Mouse (Mus musculus) limb, embryonic 12.5 days (tissue): ENCODE measurements at regions not wholly inside any gene's neighbourhood (a gene's known extent, or its start where the extent isn't known, plus 50 kb on each side); places are given as distances from the start of the nearest gene placed in this dataset.

Experiments
- ATAC-seq: fragments of 200-750 bp; cut with Nextera tagmentation; 2 replicates; pipeline ENCODE4 v1.8.0; 2017; ENCODE audit warnings: low read depth, moderate TSS enrichment; ENCODE audit not compliant: insufficient number of reproducible peaks, insufficient read depth, low FRiP score, low TSS enrichment
- H3K27ac ChIP-seq: fragments of 300-500 bp; sonication (generic); 2 replicates; pipeline ENCODE4 v1.5.1; 2016; ENCODE audit warnings: mild to moderate bottlenecking, moderate library complexity
- H3K27me3 ChIP-seq: fragments of 300-500 bp; sonication (generic); 2 replicates; pipeline ENCODE4 v1.6.1; 2016; ENCODE audit warnings: mild to moderate bottlenecking, moderate library complexity
- H3K36me3 ChIP-seq: fragments of 300-500 bp; sonication (generic); 2 replicates; pipeline ENCODE4 v1.6.1; 2016; ENCODE audit warnings: mild to moderate bottlenecking, moderate library complexity
- H3K4me1 ChIP-seq: fragments of 300-500 bp; sonication (generic); replicated peaks from 2 replicates; pipeline ENCODE4 v1.6.1; 2016
- H3K4me2 ChIP-seq: fragments of 300-500 bp; sonication (generic); 2 replicates; pipeline ENCODE4 v1.6.1; 2016; ENCODE audit warnings: mild to moderate bottlenecking, moderate library complexity
- H3K4me3 ChIP-seq: fragments of 300-500 bp; sonication (generic); replicated peaks from 2 replicates; pipeline ENCODE4 v1.5.1; 2016; ENCODE audit warnings: mild to moderate bottlenecking
- H3K9ac ChIP-seq: fragments of 300-500 bp; sonication (generic); replicated peaks from 2 replicates; pipeline ENCODE4 v1.6.1; 2016; ENCODE audit warnings: mild to moderate bottlenecking, moderate library complexity
- H3K9me3 ChIP-seq: fragments of 300-500 bp; sonication (generic); 2 replicates; pipeline ENCODE4 v1.6.1; 2016; ENCODE audit warnings: mild to moderate bottlenecking, moderate library complexity
- WGBS: fragments of 180-500 bp; shearing (Covaris S2); methylation state at CpG from one replicate; pipeline ENCODE4 v1.1.7; 2016; 5-methylcytosine and 5-hydroxymethylcytosine counted together

DNA sequence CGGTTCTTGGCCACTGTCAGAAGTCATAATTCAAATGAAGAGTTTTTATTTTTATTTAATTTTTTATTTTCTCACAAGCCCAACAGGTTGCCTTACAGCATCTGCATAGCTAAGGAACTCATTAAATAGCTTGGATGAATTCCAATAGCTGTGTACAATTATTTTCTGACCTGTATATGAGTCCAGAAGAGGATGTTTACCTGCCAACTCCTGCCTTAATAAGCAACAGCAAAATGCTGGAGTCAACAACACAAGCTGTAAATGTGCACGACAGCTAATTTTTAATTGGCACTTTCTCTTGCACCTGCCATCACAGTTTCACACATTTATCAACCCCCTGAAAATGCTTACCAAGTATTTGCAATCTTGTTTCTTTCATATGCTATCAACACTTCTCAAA is 161.4 kb upstream of the Crbn start:
- Histone ChIP-seq H3K4me2 (no peak overlapping the region), H3K27ac (no peak overlapping the region), H3K9me3 (no peaks in the 10 kb centered on the region), H3K4me3 (no peak overlapping the region), H3K9ac (no peak overlapping the region), H3K27me3 (no peaks in the 10 kb centered on the region), H3K36me3 (no peaks in the 10 kb centered on the region), H3K4me1 (no peaks in the 10 kb centered on the region)
- WGBS, result 77% methylated on average over 2 of the region's 2 CpGs
- ATAC-seq, result no peak

DNA sequence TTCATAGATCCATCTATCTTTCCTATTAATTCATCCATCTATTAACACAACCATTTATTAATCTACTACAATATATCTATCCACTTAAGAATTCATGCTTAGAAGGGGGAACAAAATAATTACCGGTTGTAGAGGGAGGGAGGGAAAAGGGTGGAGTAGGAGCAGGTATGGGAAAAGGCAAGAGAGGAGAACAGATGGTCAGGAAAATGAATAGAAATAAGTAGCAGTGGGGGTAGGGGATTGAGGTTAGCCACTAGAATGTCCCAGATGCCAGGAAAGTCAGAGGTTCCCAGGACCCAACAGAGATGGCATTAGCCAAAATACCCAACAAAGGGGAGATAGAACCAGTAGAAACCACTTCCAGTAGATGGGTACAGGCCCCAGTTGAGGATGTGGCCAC is 164.5 kb upstream of the Crbn start:
- no peak overlapping the region for H3K27ac ChIP-seq
- no peak overlapping the region for H3K9ac ChIP-seq
- no peak overlapping the region for H3K4me3 ChIP-seq
- no peaks in the 10 kb centered on the region for H3K27me3 ChIP-seq
- H3K4me2 ChIP-seq, result no peak overlapping the region
- WGBS, result 77% methylated on average over 1 of the region's 1 CpGs
- H3K4me1 ChIP-seq, result no peaks in the 10 kb centered on the region
- no peaks in the 10 kb centered on the region for H3K9me3 ChIP-seq
- no peak for ATAC-seq
- H3K36me3 ChIP-seq, result no peaks in the 10 kb centered on the region

DNA sequence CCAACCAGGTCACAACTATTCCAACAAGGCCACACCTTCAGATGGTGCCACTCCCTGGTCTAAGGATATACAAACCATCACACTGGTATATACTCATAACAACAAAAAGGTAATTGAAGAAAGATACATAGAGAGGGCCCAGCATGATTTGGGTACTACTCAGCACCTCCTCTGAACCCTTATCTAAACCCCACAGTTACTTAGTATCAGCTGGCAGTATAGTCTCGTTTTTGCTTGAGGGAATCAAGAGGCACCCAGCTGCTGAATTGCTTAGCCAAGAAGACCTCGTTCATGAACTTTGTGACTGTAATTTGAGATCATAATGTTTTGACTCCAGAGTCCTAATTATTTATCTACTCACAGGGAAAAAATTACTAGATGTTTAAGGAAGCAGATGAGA is 175.6 kb upstream of the Crbn start:
- Histone ChIP-seq H3K27ac (no peak overlapping the region), H3K4me2 (no peak overlapping the region), H3K9me3 (no peaks in the 10 kb centered on the region), H3K9ac (no peak overlapping the region), H3K4me3 (no peak overlapping the region), H3K27me3 (no peaks in the 10 kb centered on the region), H3K4me1 (no peaks in the 10 kb centered on the region), H3K36me3 (no peaks in the 10 kb centered on the region)
- ATAC-seq, result no peak
- WGBS, result 60% methylated on average over 2 of the region's 2 CpGs

GRCm38 (mm10) chr6:106978721-106979120 is 178.8 kb upstream of the Crbn start:
- Histone ChIP-seq H3K4me2 (no peak overlapping the region), H3K4me1 (no peaks in the 10 kb centered on the region), H3K9me3 (no peaks in the 10 kb centered on the region), H3K4me3 (no peak overlapping the region), H3K36me3 (no peaks in the 10 kb centered on the region), H3K9ac (no peak overlapping the region), H3K27ac (no peak overlapping the region), H3K27me3 (no peaks in the 10 kb centered on the region)
- no peak for ATAC-seq

DNA sequence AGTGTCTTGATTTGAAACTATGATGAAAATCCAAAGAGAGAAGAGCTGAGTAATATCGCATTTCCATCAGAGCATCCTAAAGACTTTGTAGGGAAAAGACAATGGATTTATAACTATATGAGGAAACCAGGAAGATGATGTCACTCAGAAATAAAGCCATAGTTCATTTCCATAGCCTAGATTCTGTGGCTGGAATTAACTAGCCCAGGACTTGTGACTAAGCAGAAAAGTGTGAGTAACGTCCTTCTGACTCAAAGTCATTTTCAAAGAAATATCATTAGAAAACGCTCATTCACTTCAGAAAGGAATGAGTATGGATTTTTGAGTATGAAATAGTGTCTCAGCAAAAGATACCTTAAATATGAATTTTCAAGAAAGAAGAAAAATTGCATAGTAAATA is 179.9 kb upstream of the Crbn start:
- WGBS, result 91% methylated on average over 3 of the region's 3 CpGs
- Histone ChIP-seq H3K9ac (no peak overlapping the region), H3K4me1 (no peaks in the 10 kb centered on the region), H3K36me3 (no peaks in the 10 kb centered on the region), H3K4me3 (no peak overlapping the region), H3K27ac (no peak overlapping the region), H3K9me3 (no peaks in the 10 kb centered on the region), H3K4me2 (no peak overlapping the region), H3K27me3 (no peaks in the 10 kb centered on the region)
- no peak for ATAC-seq

DNA sequence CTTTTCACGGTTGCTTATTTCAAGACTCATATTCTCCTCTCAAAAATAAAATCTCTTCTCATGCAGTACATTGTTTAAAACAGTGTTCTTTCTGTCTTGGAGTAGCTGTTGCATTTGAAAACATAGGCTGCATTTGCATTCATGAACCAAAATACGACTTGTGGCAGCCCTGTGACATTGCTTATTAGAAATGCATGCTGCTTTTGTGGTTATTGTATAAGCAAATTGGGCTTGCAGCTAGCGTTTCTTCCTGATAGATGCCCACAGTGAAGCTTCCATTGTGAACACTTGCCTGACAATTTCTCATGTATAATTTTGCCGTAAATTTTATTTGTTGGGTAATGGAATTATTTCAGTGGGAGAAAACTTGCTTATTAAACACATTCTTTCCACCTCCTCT is 180.3 kb upstream of the Crbn start:
- no peak overlapping the region for H3K27ac ChIP-seq
- H3K9ac ChIP-seq, result no peak overlapping the region
- 84% methylated on average over 4 of the region's 4 CpGs for WGBS
- no peaks in the 10 kb centered on the region for H3K36me3 ChIP-seq
- H3K4me3 ChIP-seq, result no peak overlapping the region
- H3K27me3 ChIP-seq, result no peaks in the 10 kb centered on the region
- no peak for ATAC-seq
- H3K4me2 ChIP-seq, result no peak overlapping the region
- no peaks in the 10 kb centered on the region for H3K4me1 ChIP-seq
- H3K9me3 ChIP-seq, result no peaks in the 10 kb centered on the region

DNA sequence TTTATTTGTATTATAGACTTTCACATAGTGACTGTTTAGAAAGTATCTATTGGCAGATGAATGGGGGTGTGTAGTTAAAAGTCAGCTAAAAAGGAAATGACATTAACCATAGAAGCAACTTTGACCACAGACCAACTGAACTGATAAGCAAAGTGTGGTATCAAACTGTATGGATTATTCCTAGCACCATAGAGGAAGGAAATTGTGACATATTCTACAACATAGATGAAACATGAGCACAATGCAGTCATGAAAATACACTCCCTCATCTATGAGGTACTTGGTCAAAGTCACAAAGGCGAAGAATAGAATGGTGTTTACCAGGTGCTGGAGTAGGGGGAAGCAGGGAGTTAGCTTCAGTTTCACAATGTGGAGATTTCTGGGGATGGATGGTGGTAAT is 181.4 kb upstream of the Crbn start:
- H3K9me3 ChIP-seq, result no peaks in the 10 kb centered on the region
- no peak overlapping the region for H3K4me2 ChIP-seq
- H3K4me1 ChIP-seq, result no peaks in the 10 kb centered on the region
- H3K36me3 ChIP-seq, result no peaks in the 10 kb centered on the region
- ATAC-seq, result no peak
- WGBS, result 83% methylated on average over 1 of the region's 1 CpGs
- H3K9ac ChIP-seq, result no peak overlapping the region
- no peaks in the 10 kb centered on the region for H3K27me3 ChIP-seq
- H3K27ac ChIP-seq, result no peak overlapping the region
- no peak overlapping the region for H3K4me3 ChIP-seq

DNA sequence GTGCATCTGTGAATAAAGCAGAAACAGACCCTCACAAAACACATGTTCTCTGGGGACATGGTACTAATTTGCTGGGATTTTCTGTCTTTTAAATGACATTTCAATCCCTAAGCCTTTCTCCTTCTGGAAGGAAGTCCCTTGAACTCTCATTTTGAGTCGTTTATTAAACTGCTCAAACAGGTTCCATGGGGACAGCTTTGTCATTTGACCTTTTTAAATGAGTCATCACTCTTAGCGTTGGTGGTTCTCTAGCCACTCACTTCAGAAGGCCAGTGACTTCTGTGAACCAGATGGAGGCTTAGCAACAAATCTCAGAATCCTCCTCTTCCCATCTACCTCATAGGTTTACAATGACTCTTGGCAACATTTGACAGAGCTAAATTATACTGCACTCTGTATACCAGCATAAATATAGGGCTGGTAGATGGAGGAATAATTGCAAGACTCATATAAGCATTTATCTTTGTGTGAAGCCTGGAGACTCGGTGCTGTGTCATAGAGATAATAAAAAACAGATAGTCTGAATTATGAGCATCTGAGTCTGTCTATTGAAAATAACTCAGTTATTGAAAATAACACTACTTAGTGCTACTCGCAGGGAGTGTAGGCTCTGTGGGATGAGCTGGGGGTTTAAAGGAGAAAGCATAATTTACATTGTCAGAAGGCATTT is 185.4 kb upstream of the Crbn start:
- Histone ChIP-seq H3K4me2 (no peak overlapping the region), H3K27ac (no peak overlapping the region), H3K36me3 (no peaks in the 10 kb centered on the region), H3K9ac (no peak overlapping the region), H3K9me3 (no peaks in the 10 kb centered on the region), H3K4me3 (no peak overlapping the region), H3K4me1 (no peaks in the 10 kb centered on the region), H3K27me3 (no peaks in the 10 kb centered on the region)
- ATAC-seq, result no peak
- 35% methylated on average over 4 of the region's 4 CpGs for WGBS

GRCm38 (mm10) chr6:106991586-106991985 is 191.7 kb upstream of the Crbn start:
- Histone ChIP-seq H3K9me3 (no peaks in the 10 kb centered on the region), H3K4me2 (no peak overlapping the region), H3K36me3 (no peaks in the 10 kb centered on the region), H3K4me1 (no peaks in the 10 kb centered on the region), H3K27me3 (no peaks in the 10 kb centered on the region), H3K9ac (no peak overlapping the region), H3K4me3 (no peak overlapping the region), H3K27ac (no peak overlapping the region)
- ATAC-seq, result no peak
- 94% methylated on average over 1 of the region's 1 CpGs for WGBS

- no peaks in the 10 kb centered on the region for H3K36me3 ChIP-seq
- H3K9me3 ChIP-seq, result no peaks in the 10 kb centered on the region
- H3K9ac ChIP-seq, result no peak overlapping the region
- 81% methylated on average over 4 of the region's 4 CpGs for WGBS
- no peaks in the 10 kb centered on the region for H3K27me3 ChIP-seq
- ATAC-seq, result no peak
- H3K27ac ChIP-seq, result no peak overlapping the region
- no peak overlapping the region for H3K4me2 ChIP-seq
- no peaks in the 10 kb centered on the region for H3K4me1 ChIP-seq
- H3K4me3 ChIP-seq, result no peak overlapping the region
These were observed 204.7 kb upstream of the Crbn start for GRCm38 (mm10) chr6:107004406-107005120.

DNA sequence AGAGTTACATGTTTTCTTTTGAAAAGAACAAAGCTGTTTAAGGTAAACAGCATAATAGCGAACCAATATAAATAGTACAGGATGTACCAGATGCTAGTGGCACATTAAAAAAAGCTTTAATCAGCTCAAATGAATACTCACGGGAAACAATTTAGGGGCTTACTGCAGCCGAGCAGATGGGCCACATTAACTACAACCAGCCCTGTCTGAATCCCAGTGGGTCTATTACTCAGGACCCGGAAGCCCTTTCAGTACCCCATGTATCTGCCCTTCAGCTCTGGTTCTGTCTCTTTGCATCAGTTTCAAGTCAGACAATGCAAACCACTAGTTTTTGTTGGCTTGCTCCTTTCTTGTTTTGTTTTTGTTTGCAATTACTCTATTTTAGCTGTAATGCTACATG is 210.9 kb upstream of the Crbn start:
- no peaks in the 10 kb centered on the region for H3K27me3 ChIP-seq
- 42% methylated on average over 4 of the region's 4 CpGs for WGBS

More for the DNA sequence above, 210.9 kb upstream of the Crbn start:
- Histone ChIP-seq H3K4me2 (no peak overlapping the region), H3K4me3 (no peak overlapping the region), H3K4me1 (peaks cover 2% of the 10 kb centered on the region; the same call in 1 of the 2 replicates), H3K9me3 (no peaks in the 10 kb centered on the region), H3K9ac (no peak overlapping the region), H3K27ac (no peak overlapping the region), H3K36me3 (no peaks in the 10 kb centered on the region)
- ATAC-seq, result no peak
